Mouse (Mus musculus) forebrain, embryonic 16.5 days (tissue): ENCODE data around the gene Catsperz. TPM values are rescaled to one million over a fixed set of nuclear protein-coding genes. Genes with fewer than 3 reads are reported as not detected.
"Not testable (repeated sequence)": the region's sequence is repeated elsewhere in the genome, so short reads cannot be mapped to it uniquely, and the experiment has no call there.

Experiments
- ATAC-seq: fragments of 200-750 bp; cut with Nextera tagmentation; 2 replicates; pipeline ENCODE4 v1.8.0; 2017; ENCODE audit warnings: mild to moderate bottlenecking, moderate library complexity
- H3K27ac ChIP-seq: fragments of 300-500 bp; sonication (generic); 2 replicates; pipeline ENCODE4 v1.5.1; 2014; ENCODE audit warnings: low read length, control low read depth
- H3K27me3 ChIP-seq: fragments of 300-500 bp; sonication (generic); replicated peaks from 2 replicates; pipeline ENCODE4 v1.6.1; 2014; ENCODE audit warnings: low read length; ENCODE audit not compliant: control insufficient read depth, insufficient read depth
- H3K36me3 ChIP-seq: fragments of 300-500 bp; sonication (generic); 2 replicates; pipeline ENCODE4 v1.6.1; 2014; ENCODE audit not compliant: control insufficient read depth, insufficient read depth
- H3K4me1 ChIP-seq: fragments of 300-500 bp; sonication (generic); replicated peaks from 2 replicates; pipeline ENCODE4 v1.6.1; 2014; ENCODE audit warnings: low read length; ENCODE audit not compliant: control insufficient read depth, insufficient read depth
- H3K4me2 ChIP-seq: fragments of 300-500 bp; sonication (generic); 2 replicates; pipeline ENCODE4 v1.6.1; 2014; ENCODE audit warnings: mild to moderate bottlenecking, low read length, control low read depth
- H3K4me3 ChIP-seq: fragments of 300-500 bp; sonication (generic); replicated peaks from 2 replicates; pipeline ENCODE4 v1.5.1; 2014; ENCODE audit warnings: mild to moderate bottlenecking, low read length, control low read depth
- H3K9ac ChIP-seq: fragments of 300-500 bp; sonication (generic); replicated peaks from 2 replicates; pipeline ENCODE4 v1.6.1; 2014; ENCODE audit warnings: low read depth, low read length, control low read depth
- H3K9me3 ChIP-seq: fragments of 300-500 bp; sonication (generic); 2 replicates; pipeline ENCODE4 v1.6.1; 2016; ENCODE audit warnings: low read length; ENCODE audit not compliant: control insufficient read depth
- WGBS: fragments of 180-500 bp; shearing (Covaris S2); extraction: QIAGEN DNeasy Blood & Tissue Kit; methylation state at CpG from one replicate; pipeline ENCODE4 v1.1.7; 2014; 5-methylcytosine and 5-hydroxymethylcytosine counted together
- polyA plus RNA-seq: library from polyadenylated mRNA; unstranded; fragments of >200 nt; fragmentation: Nextera tagmentation; extraction: Ambion mirVana; gene quantifications from 2 replicates; pipeline ENCODE4 v1.2.1, GENCODE M21; 2015

Catsperz gene
- polyA plus RNA-seq, 1 experiment from 2014 or later = 0.37 TPM

DNA sequence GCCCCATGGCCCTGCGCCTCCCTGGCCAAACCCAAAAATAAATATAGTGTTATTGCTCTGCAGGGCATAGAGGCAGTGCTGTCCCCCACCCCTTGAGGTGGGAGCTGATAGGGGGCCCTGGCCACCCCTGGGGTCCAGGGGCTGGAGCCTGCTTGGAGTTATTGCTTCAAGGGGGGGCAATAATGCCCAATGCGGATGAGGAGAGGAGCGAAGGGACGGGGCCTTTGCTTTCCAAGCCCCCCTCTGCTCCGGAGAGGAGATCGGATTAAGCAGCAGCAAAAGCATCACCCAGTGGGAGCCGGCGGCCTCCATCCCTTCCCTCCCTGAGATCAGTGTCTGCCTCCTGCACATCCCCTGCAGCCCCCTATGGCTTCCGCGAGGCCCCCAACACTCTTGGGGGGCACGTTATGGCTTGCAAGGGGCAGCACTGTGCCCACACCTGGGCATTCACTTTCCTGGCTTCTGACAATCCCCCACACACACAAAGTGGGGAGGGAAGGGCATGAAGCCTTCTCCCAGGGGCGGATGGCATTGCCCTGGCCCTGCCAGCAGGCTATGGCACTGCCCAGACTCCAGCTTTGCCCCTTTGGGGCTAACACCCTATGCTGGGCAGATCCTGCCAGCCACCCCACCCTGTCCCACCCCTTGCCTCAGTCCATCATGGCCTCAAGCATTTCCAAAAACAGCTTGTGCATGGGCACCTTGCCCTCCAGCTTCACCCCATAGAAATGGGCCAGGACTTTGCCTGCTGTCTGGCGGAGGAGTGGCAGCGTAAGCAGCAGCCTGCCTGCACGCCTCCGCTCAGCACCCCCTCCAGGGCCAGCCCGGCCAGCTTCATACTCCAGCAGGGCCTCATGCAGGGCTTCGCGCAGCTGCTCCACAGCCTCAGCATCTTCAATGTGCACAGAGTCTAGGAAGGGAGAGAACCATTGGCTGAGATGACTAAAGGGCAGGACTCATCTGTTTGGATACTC, 13.8 kb downstream of the Catsperz start:
- no peak for ATAC-seq
- no peaks in the 10 kb centered on the region for H3K27me3 ChIP-seq
- peaks cover 15% of the 10 kb centered on the region; the same call in 1 of the 2 replicates for H3K36me3 ChIP-seq
- 81% methylated on average over 19 of the region's 19 CpGs for WGBS
- no peak overlapping the region for H3K9ac ChIP-seq
- H3K4me3 ChIP-seq = no peak overlapping the region
- H3K9me3 ChIP-seq = no peaks in the 10 kb centered on the region
- no peak overlapping the region for H3K27ac ChIP-seq
- H3K4me2 ChIP-seq = no peak overlapping the region
- H3K4me1 ChIP-seq = peaks cover 24% of the 10 kb centered on the region

DNA sequence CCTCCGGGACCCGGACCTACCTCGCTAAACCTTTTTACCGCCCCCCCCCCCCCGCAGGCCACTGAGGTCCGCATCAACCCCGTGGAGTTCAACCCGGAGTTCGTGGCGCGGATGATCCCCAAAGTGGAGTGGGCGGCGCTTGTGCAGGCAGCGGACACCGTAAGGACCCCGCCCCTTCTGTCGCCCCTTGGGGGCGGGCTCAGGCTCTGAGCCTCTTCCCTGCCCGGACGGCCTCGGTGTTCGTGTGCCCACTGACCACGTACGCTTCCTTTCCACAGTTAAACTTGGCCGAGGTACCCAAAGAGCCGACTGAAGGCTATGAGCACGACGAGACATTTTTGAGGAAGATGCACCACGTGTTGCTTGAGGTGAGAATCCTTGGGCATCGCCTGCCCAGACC, 14.9 kb downstream of the Catsperz start:
- not testable (repeated sequence) for H3K27me3 ChIP-seq, H3K9me3 ChIP-seq
- WGBS = under 1% methylated on average over 25 of the region's 30 CpGs
- Histone ChIP-seq H3K9ac (peak overlapping the region; percentile 79), H3K27ac (peak overlapping the region; percentile 98), H3K4me2 (peak overlapping the region; percentile 62), H3K36me3 (peaks cover 15% of the 10 kb centered on the region; the same call in 1 of the 2 replicates), H3K4me3 (peak overlapping the region; percentile 76), H3K4me1 (peaks cover 24% of the 10 kb centered on the region)
- ATAC-seq = peak; percentile 6

GRCm38 (mm10) chr19:6909507-6910289, 15.5 kb downstream of the Catsperz start, which contains the start of the genes Trmt112 and Prdx5:
TSS of gene Trmt112 (plus strand) at chr19:6909698.
TSS of gene Prdx5 (minus strand) at chr19:6910106.
- Histone ChIP-seq H3K27me3 (no peaks in the 10 kb centered on the region), H3K9me3 (no peaks in the 10 kb centered on the region), H3K36me3 (peaks cover 15% of the 10 kb centered on the region; the same call in 1 of the 2 replicates), H3K27ac (peak within 1 kb of the TSS; percentile 98), H3K4me1 (peaks cover 24% of the 10 kb centered on the region), H3K4me3 (peak within 1 kb of the TSS; percentile 76), H3K9ac (peak within 1 kb of the TSS; percentile 79), H3K4me2 (peak within 1 kb of the TSS; percentile 62)
- ATAC-seq = peak; percentile 96
- under 1% methylated on average over 65 of the region's 65 CpGs for WGBS

DNA sequence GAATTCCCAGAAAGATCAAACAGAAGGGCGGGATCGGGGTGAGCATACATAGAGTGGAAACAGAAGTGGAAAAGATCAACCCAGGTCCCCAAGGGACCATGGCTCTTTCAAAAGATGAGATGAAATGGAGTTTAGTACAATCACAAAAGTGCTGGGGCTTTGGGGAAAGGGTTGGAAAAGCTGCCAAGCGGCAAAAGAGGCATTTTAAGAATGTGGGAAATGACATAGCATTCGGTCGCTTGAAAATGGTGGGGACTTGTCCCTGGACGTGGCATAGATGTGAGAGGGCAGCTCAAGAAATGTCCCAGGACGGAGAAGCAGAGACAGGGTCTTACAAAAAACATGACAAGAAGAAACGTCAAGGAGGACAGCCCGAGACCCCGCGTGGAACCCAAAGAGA, 16.2 kb downstream of the Catsperz start:
- Histone ChIP-seq H3K9ac (peak overlapping the region; percentile 79), H3K9me3 (no peaks in the 10 kb centered on the region), H3K27ac (peak overlapping the region; percentile 98), H3K27me3 (no peaks in the 10 kb centered on the region), H3K4me2 (peak overlapping the region; percentile 62), H3K36me3 (peaks cover 15% of the 10 kb centered on the region; the same call in 1 of the 2 replicates), H3K4me3 (peak overlapping the region; percentile 76), H3K4me1 (peaks cover 24% of the 10 kb centered on the region)
- no peak for ATAC-seq
- WGBS = 11% methylated on average over 11 of the region's 11 CpGs

- peaks cover 9% of the 10 kb centered on the region; the same call in 1 of the 2 replicates for H3K36me3 ChIP-seq
- peaks cover 24% of the 10 kb centered on the region for H3K4me1 ChIP-seq
- H3K4me2 ChIP-seq = peak overlapping the region; percentile 62; the same call in 1 of the 2 replicates
- peak overlapping the region; percentile 76 for H3K4me3 ChIP-seq
- no peak overlapping the region for H3K27ac ChIP-seq
- H3K9me3 ChIP-seq = no peaks in the 10 kb centered on the region
- ATAC-seq = no peak
- H3K9ac ChIP-seq = no peak overlapping the region; the same call in 1 of the 2 replicates
- no peaks in the 10 kb centered on the region for H3K27me3 ChIP-seq
- 90% methylated on average over 7 of the region's 7 CpGs for WGBS
Observed at GRCm38 (mm10) chr19:6907811-6908540, 17.2 kb downstream of the Catsperz start.

DNA sequence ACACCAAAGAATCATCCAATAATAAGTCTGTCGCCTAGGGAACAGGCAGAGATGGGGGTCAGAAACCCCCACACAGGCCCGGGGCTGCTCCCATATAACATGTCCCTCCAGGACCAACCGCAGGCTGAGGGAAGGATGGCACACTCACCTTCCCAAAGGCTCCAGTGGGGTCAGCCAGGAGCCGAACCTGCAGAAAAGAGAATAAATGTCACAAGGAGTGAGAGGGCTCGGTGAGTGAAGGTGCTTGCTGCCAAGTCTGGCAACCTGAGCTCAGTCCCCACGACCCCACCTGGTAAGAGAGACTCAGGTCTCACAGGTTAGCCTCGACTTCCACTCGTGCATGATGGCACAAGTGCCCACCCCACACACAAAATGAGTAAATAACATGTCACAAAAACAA, 18.1 kb downstream of the Catsperz start:
- Histone ChIP-seq H3K36me3 (0 out of 2 replicates have a peak, but pooled peaks cover 2% of the 10 kb centered on the region), H3K9me3 (no peaks in the 10 kb centered on the region), H3K27ac (no peak overlapping the region), H3K4me2 (no peak overlapping the region), H3K9ac (no peak overlapping the region), H3K4me1 (peaks cover 24% of the 10 kb centered on the region), H3K4me3 (no peak overlapping the region), H3K27me3 (no peaks in the 10 kb centered on the region)
- no peak for ATAC-seq
- 88% methylated on average over 8 of the region's 8 CpGs for WGBS

GRCm38 (mm10) chr19:6906199-6906598, 19.0 kb downstream of the Catsperz start:
- 96% methylated on average over 3 of the region's 3 CpGs for WGBS
- Histone ChIP-seq H3K27ac (no peak overlapping the region), H3K27me3 (no peaks in the 10 kb centered on the region), H3K4me1 (peaks cover 24% of the 10 kb centered on the region), H3K4me2 (no peak overlapping the region), H3K9ac (no peak overlapping the region), H3K36me3 (no peaks in the 10 kb centered on the region), H3K4me3 (no peak overlapping the region), H3K9me3 (no peaks in the 10 kb centered on the region)
- ATAC-seq = no peak

- H3K4me1 ChIP-seq = peaks cover 20% of the 10 kb centered on the region
- no peaks in the 10 kb centered on the region for H3K27me3 ChIP-seq
- ATAC-seq = no peak
- WGBS = 93% methylated on average over 11 of the region's 11 CpGs
- no peaks in the 10 kb centered on the region for H3K9me3 ChIP-seq
- H3K27ac ChIP-seq = no peak overlapping the region
- no peaks in the 10 kb centered on the region for H3K36me3 ChIP-seq
- no peak overlapping the region for H3K9ac ChIP-seq
- H3K4me3 ChIP-seq = no peak overlapping the region
- no peak overlapping the region for H3K4me2 ChIP-seq
Observed at GRCm38 (mm10) chr19:6905498-6906159, 19.6 kb downstream of the Catsperz start.
